Comparison of ENCODE assay signal across 22 mouse cellular contexts in the genomic region with DNA sequence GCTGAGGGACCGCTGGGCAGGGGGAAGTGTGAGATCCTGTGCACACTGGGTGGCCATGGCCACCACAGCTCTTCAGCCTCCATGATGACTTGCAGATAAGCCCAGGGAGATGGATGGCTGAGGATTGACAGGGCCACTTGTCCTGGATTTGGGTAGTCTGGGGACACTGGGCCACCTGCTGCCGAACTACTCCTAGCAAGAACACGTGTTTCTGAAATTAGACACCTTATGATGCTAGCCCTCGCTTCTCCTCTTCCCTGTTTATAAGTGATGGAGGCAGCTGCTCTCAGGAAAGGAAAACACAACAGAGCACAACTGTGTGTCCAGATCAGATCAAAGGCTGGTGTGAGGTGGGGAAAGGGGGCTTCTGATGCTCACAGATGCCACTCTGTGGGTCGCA.
DNase-seq lines count a peak whose midpoint lies in the region; ATAC-seq lines count a peak whose summit lies in the region.
"Had no signal": no experiment of that assay in that cellular context is flagged by ENCODE, and none has a peak within 500 bp of the region (broad histone marks: within the 10 kb centered on the region; RNA-seq: fewer than 3 reads in every experiment).

No protein-coding gene starts in this region.

- H3K9ac ChIP-seq in embryonic facial prominence, embryonic 11.5 days (replicated peaks; ENCODE audit: low read length), result no peak overlapping the region
- no peak overlapping the region for H3K9ac ChIP-seq in midbrain, embryonic 16.5 days (ENCODE audit: low read depth, low read length)
- H3K9ac ChIP-seq: embryonic facial prominence, embryonic 13.5 days; liver, embryonic 13.5 days; lung, embryonic 14.5 days had no signal

- no peak overlapping the region for H3K27ac ChIP-seq in embryonic facial prominence, embryonic 11.5 days (replicated peaks; ENCODE audit: low read depth, low read length)
- H3K27ac ChIP-seq in midbrain, embryonic 16.5 days (ENCODE audit: low read length), result no peak overlapping the region
- H3K27ac ChIP-seq: liver, embryonic 13.5 days; midbrain, embryonic 10.5 days had no signal

- H3K36me3 ChIP-seq in embryonic facial prominence, embryonic 11.5 days (replicated peaks; ENCODE audit: control insufficient read depth, insufficient read depth, low read depth, low read length), result no peaks in the 10 kb centered on the region
- H3K36me3 ChIP-seq in midbrain, embryonic 16.5 days (ENCODE audit: control insufficient read depth, insufficient read depth, low read length), result no peaks in the 10 kb centered on the region
- H3K36me3 ChIP-seq: embryonic facial prominence, embryonic 13.5 days; liver, embryonic 13.5 days; midbrain, embryonic 10.5 days had no signal

- no peaks in the 10 kb centered on the region for H3K9me3 ChIP-seq in embryonic facial prominence, embryonic 11.5 days (replicated peaks; ENCODE audit: control insufficient read depth, low read length)
- H3K9me3 ChIP-seq in midbrain, embryonic 16.5 days (replicated peaks; ENCODE audit: control insufficient read depth, low read length, poor library complexity, severe bottlenecking), result no peaks in the 10 kb centered on the region
- H3K9me3 ChIP-seq: embryonic facial prominence, embryonic 13.5 days; liver, embryonic 13.5 days; midbrain, embryonic 10.5 days had no signal

- peak; percentile 77 for DNase-seq in gastrocnemius, adult 18-20 months (ENCODE audit: low spot score)
- no peak for DNase-seq in gastrocnemius, postnatal 10 days
- peak; percentile 22 for DNase-seq in embryonic facial prominence, embryonic 11.5 days (ENCODE audit: low spot score)
- peak; percentile 69 for DNase-seq in gastrocnemius, postnatal 25 days
- DNase-seq in mesoderm, embryonic 11.5 days (ENCODE audit: low read depth, low spot score), result peak; percentile 49
- DNase-seq in adrenal gland, postnatal 25 days, result no peak
- DNase-seq in layer of hippocampus, adult 8-10 months (ENCODE audit: low spot score in 2 of 2), result no peak
- DNase-seq: adrenal gland, postnatal 36 days; cerebellum, adult 11-12 months; cerebellum, postnatal 14 days; kidney, adult 18-20 months; kidney, postnatal 25 days; liver, embryonic 13.5 days; lung, embryonic 14.5 days; lung, postnatal 4 days; right cerebral cortex, postnatal 14 days; thymus, postnatal 4 days had no signal

- H3K4me1 ChIP-seq in embryonic facial prominence, embryonic 11.5 days (ENCODE audit: control insufficient read depth, insufficient read depth, low read length), result no peaks in the 10 kb centered on the region
- H3K4me1 ChIP-seq in midbrain, embryonic 16.5 days (ENCODE audit: control insufficient read depth, insufficient read depth, low read length), result no peaks in the 10 kb centered on the region

- 53% methylated on average over 5 of the region's 5 CpGs for WGBS in embryonic facial prominence, embryonic 11.5 days
- 84% methylated on average over 5 of the region's 5 CpGs for WGBS in midbrain, embryonic 16.5 days

- no peak overlapping the region for H3K4me2 ChIP-seq in embryonic facial prominence, embryonic 11.5 days (ENCODE audit: low read depth, low read length)
- H3K4me2 ChIP-seq in midbrain, embryonic 16.5 days (ENCODE audit: low read length), result no peak overlapping the region
- H3K4me2 ChIP-seq: embryonic facial prominence, embryonic 13.5 days; liver, embryonic 13.5 days; lung, embryonic 14.5 days had no signal

- H3K27me3 ChIP-seq in embryonic facial prominence, embryonic 11.5 days (ENCODE audit: control insufficient read depth, insufficient read depth, low read length), result no peaks in the 10 kb centered on the region
- no peaks in the 10 kb centered on the region for H3K27me3 ChIP-seq in midbrain, embryonic 16.5 days (ENCODE audit: control insufficient read depth, insufficient read depth, low read depth, low read length)
- H3K27me3 ChIP-seq: CH12.LX; embryonic facial prominence, embryonic 13.5 days; liver, embryonic 13.5 days had no signal

- H3K4me3 ChIP-seq in embryonic facial prominence, embryonic 11.5 days (ENCODE audit: low read depth, low read length), result no peak overlapping the region
- H3K4me3 ChIP-seq in midbrain, embryonic 16.5 days (ENCODE audit: low read depth, low read length), result no peak overlapping the region
- H3K4me3 ChIP-seq: embryonic facial prominence, embryonic 13.5 days; liver, embryonic 13.5 days; midbrain, embryonic 10.5 days had no signal

- no peak for ATAC-seq in embryonic facial prominence, embryonic 11.5 days (replicated peaks; ENCODE audit: insufficient number of reproducible peaks, low FRiP score, low TSS enrichment, low read depth)
- no peak for ATAC-seq in midbrain, embryonic 16.5 days
- ATAC-seq: forebrain, embryonic 16.5 days had no signal

Comparison
In these comparisons a context has a peak if more than half of its experiments do, and no peak if none do; other contexts are left out.
1. DNase-seq: peak in gastrocnemius, adult 18-20 months (single experiment), embryonic facial prominence, embryonic 11.5 days (single experiment), gastrocnemius, postnatal 25 days (single experiment) and mesoderm, embryonic 11.5 days (single experiment); none in gastrocnemius, postnatal 10 days (single experiment), adrenal gland, postnatal 25 days (single experiment) and layer of hippocampus, adult 8-10 months (0 of 2).